Mouse (Mus musculus): ENCODE measurements at regions not wholly inside any gene's neighbourhood (a gene's known extent, or its start where the extent isn't known, plus 50 kb on each side); places are given as distances from the start of the nearest gene placed in this dataset.

GRCm38 (mm10) chr1:141246125-141246524, 1000.2 kb downstream of the Kcnt2 start:
- in situ Hi-C loops (cut with MboI, MseI) = loop anchor here (10.0 kb wide), 1 partner anchor 1261 kb away; no protein-coding TSS in a partner anchor

- in situ Hi-C loops (cut with MboI, MseI) = no loop called here
These were observed 1028.8 kb downstream of the Kcnt2 start for GRCm38 (mm10) chr1:141274738-141275137.

GRCm38 (mm10) chr1:141281513-141281912, 1035.6 kb downstream of the Kcnt2 start:
- in situ Hi-C loops (cut with MboI, MseI) = no loop called here

GRCm38 (mm10) chr1:141322968-141323367, 1077.0 kb downstream of the Kcnt2 start:
- in situ Hi-C loops (cut with MboI, MseI) = no loop called here

GRCm38 (mm10) chr1:141338073-141338472, 1092.1 kb downstream of the Kcnt2 start:
- in situ Hi-C loops (cut with MboI, MseI) = no loop called here

GRCm38 (mm10) chr1:141369447-141369846, 1123.5 kb downstream of the Kcnt2 start:
- in situ Hi-C loops (cut with MboI, MseI) = no loop called here

GRCm38 (mm10) chr1:141375966-141376365, 1130.0 kb downstream of the Kcnt2 start:
- in situ Hi-C loops (cut with MboI, MseI) = no loop called here

GRCm38 (mm10) chr1:141401334-141401733, 1155.4 kb downstream of the Kcnt2 start:
- in situ Hi-C loops (cut with MboI, MseI) = no loop called here

GRCm38 (mm10) chr1:141429675-141430074, 1183.7 kb downstream of the Kcnt2 start:
- in situ Hi-C loops (cut with MboI, MseI) = no loop called here

- in situ Hi-C loops (cut with MboI, MseI) = no loop called here
These were observed 1184.2 kb downstream of the Kcnt2 start for GRCm38 (mm10) chr1:141430117-141430516.

GRCm38 (mm10) chr1:141435452-141435851, 1189.5 kb downstream of the Kcnt2 start:
- in situ Hi-C loops (cut with MboI, MseI) = no loop called here

GRCm38 (mm10) chr1:141440234-141440633, 1194.3 kb downstream of the Kcnt2 start:
- in situ Hi-C loops (cut with MboI, MseI) = no loop called here

GRCm38 (mm10) chr1:141450960-141451359, 1205.0 kb downstream of the Kcnt2 start:
- in situ Hi-C loops (cut with MboI, MseI) = no loop called here

- in situ Hi-C loops (cut with MboI, MseI) = no loop called here
These were observed 1218.6 kb downstream of the Kcnt2 start for GRCm38 (mm10) chr1:141464576-141464975.
